Mouse (Mus musculus): ENCODE data around the gene Sdf2.

DNA sequence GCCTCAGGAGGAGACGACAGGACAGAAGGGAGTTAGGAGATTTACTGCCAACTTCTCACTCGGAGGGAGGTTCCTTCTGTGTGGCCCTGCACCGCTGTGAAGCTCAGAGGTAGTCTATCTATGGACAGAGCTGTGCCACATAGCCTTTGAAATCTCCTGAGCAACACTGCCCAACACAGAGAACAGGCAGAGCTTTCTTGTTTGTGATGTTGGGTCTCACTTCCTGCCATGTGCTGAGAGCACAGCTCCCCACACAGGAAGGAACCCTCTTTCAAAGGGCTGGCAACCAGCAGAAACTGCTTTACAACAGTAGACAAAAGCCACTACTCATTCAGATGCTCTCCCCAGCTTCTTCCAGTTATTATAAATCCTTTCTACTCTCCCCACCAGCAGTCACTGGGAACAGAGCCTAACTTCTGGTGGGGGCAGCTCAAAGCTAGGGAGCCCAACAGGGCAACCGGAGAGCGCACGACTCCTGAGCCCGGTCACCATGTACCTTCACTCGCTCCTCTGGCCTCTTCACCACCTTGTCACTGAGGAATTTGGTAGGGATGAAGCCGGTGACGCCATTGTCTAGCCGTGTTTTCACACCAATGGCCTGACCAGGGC, 29.7 kb upstream of the Sdf2 start:
- TF ChIP-seq POLR2A (IDR thresholded peaks at IDR 0.05; ENCODE audit: borderline replicate concordance, extremely low read depth, insufficient read depth, insufficient read length, poor library complexity, severe bottlenecking): no peak
- no peak for TF ChIP-seq CTCF (IDR thresholded peaks at IDR 0.05; ENCODE audit: borderline replicate concordance, extremely low read depth, insufficient read depth, insufficient read length)
